Comparison of ENCODE assay signal across 8 mouse cellular contexts in the genomic region with DNA sequence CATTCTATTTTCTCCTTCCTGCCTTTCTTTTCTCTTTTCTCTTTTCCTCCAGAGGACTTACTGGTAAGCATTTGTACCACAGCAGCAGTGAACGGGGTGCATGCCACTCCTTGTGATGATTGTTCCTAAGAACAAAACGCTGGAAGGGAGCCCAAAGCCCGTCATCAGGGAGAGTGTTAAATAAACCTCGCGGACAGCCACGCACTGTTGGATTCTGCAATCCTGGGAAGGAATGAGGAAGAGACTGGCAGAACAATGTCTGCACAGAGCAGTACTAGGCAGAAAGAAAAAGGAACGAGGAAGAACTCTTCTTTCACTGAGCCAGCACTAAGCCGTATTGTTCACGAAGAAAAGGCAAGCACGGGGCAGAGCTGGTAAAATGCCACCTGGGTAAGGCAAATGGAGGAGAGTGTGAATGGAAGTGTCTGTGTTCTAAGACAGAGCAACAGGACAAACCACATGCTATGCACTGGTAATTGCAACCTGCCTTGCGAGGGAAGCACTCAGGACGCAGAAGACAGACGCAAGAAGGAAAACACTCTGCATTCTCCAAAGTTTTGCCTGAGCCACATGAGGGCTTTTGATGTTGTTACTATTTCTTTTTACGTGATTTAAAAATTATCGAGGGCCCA. TPM values are rescaled to one million over a fixed set of nuclear protein-coding genes. Genes with fewer than 3 reads are reported as not detected.
DNase-seq lines count a peak whose midpoint lies in the region; ATAC-seq and TF ChIP-seq lines count a peak whose summit lies in the region.

No protein-coding gene starts in this region.

- H3K9ac ChIP-seq in heart, embryonic 11.5 days (ENCODE audit: low read depth, low read length): no peak overlapping the region
- no peak overlapping the region for H3K9ac ChIP-seq in forebrain, embryonic 11.5 days (ENCODE audit: low read length)
- H3K9ac ChIP-seq in intestine, embryonic 15.5 days: no peak overlapping the region
- H3K9ac ChIP-seq in midbrain, postnatal 0 days (replicated peaks; ENCODE audit: low read length, poor library complexity, severe bottlenecking): no peak overlapping the region

- no peak for DNase-seq in heart, adult 9 months (ENCODE audit: low spot score in 2 of 2)
- no peak for DNase-seq in forebrain, embryonic 11.5 days (ENCODE audit: low spot score)
- DNase-seq in midbrain, postnatal 0 days (ENCODE audit: low spot score): peak; percentile 50
- DNase-seq in left cerebral cortex, adult 8-10 months (ENCODE audit: low spot score in 2 of 2): no peak
- DNase-seq in right cerebral cortex, adult 2 months (ENCODE audit: low spot score in 2 of 2): no peak

- ATAC-seq in heart, embryonic 11.5 days (replicated peaks; ENCODE audit: insufficient number of reproducible peaks, low FRiP score, low TSS enrichment): no peak
- ATAC-seq in forebrain, embryonic 11.5 days (replicated peaks; ENCODE audit: low FRiP score): no peak
- peak; percentile 81 for ATAC-seq in intestine, embryonic 15.5 days
- ATAC-seq in midbrain, postnatal 0 days (ENCODE audit: low FRiP score): no peak
- no peak for ATAC-seq in megakaryocyte, adult 5-6 weeks (ENCODE audit: poor library complexity, severe bottlenecking)

- no peaks in the 10 kb centered on the region; the same call in 1 of the 2 replicates for H3K4me1 ChIP-seq in heart, embryonic 11.5 days (ENCODE audit: control insufficient read depth, insufficient read depth, low read length)
- no peaks in the 10 kb centered on the region for H3K4me1 ChIP-seq in forebrain, embryonic 11.5 days (replicated peaks; ENCODE audit: control insufficient read depth, insufficient read depth, low read length)
- H3K4me1 ChIP-seq in intestine, embryonic 15.5 days (replicated peaks): 0 out of 2 replicates have a peak, but pooled peaks cover 2% of the 10 kb centered on the region
- H3K4me1 ChIP-seq in midbrain, postnatal 0 days (ENCODE audit: insufficient read depth, low read length): peaks cover 3% of the 10 kb centered on the region; the same call in 1 of the 2 replicates

- 50% methylated on average over 15 of the region's 15 CpGs for WGBS in heart, embryonic 11.5 days (ENCODE audit: insufficient replicate concordance)
- WGBS in forebrain, embryonic 11.5 days: 25% methylated on average over 15 of the region's 15 CpGs
- WGBS in intestine, embryonic 15.5 days: 35% methylated on average over 15 of the region's 15 CpGs
- WGBS in midbrain, postnatal 0 days: 19% methylated on average over 15 of the region's 15 CpGs

- TF ChIP-seq CTCF in midbrain, postnatal 0 days (IDR thresholded peaks at IDR 0.05): no peak

- no peaks in the 10 kb centered on the region for H3K9me3 ChIP-seq in heart, embryonic 11.5 days (replicated peaks; ENCODE audit: control insufficient read depth, low read length)
- no peaks in the 10 kb centered on the region for H3K9me3 ChIP-seq in forebrain, embryonic 11.5 days (ENCODE audit: control insufficient read depth, low read length)
- H3K9me3 ChIP-seq in intestine, embryonic 15.5 days: no peaks in the 10 kb centered on the region
- H3K9me3 ChIP-seq in midbrain, postnatal 0 days (ENCODE audit: low read length): no peaks in the 10 kb centered on the region

- H3K4me3 ChIP-seq in heart, embryonic 11.5 days (ENCODE audit: low read depth, low read length): no peak overlapping the region
- H3K4me3 ChIP-seq in forebrain, embryonic 11.5 days (ENCODE audit: low read depth, low read length): no peak overlapping the region
- H3K4me3 ChIP-seq in intestine, embryonic 15.5 days (replicated peaks): no peak overlapping the region
- H3K4me3 ChIP-seq in midbrain, postnatal 0 days (ENCODE audit: low read depth, low read length): no peak overlapping the region

- 0 out of 2 replicates have a peak overlapping the region, but pooled peaks have one; percentile 46 for H3K27ac ChIP-seq in heart, embryonic 11.5 days (ENCODE audit: low read depth, low read length)
- no peak overlapping the region for H3K27ac ChIP-seq in forebrain, embryonic 11.5 days (ENCODE audit: low read depth, low read length)
- H3K27ac ChIP-seq in intestine, embryonic 15.5 days: no peak overlapping the region
- H3K27ac ChIP-seq in midbrain, postnatal 0 days (ENCODE audit: low read depth, low read length): no peak overlapping the region

- H3K27me3 ChIP-seq in heart, embryonic 11.5 days (ENCODE audit: control insufficient read depth, insufficient read depth, low read length): no peaks in the 10 kb centered on the region
- H3K27me3 ChIP-seq in forebrain, embryonic 11.5 days (ENCODE audit: control insufficient read depth, insufficient read depth, low read length): no peaks in the 10 kb centered on the region
- H3K27me3 ChIP-seq in intestine, embryonic 15.5 days (replicated peaks): no peaks in the 10 kb centered on the region
- H3K27me3 ChIP-seq in midbrain, postnatal 0 days (ENCODE audit: insufficient read depth, low read length): no peaks in the 10 kb centered on the region

- H3K4me2 ChIP-seq in heart, embryonic 11.5 days: peak overlapping the region; percentile 49
- H3K4me2 ChIP-seq in forebrain, embryonic 11.5 days (ENCODE audit: low read depth, low read length, severe bottlenecking): peak overlapping the region; percentile 28; the same call in 1 of the 2 replicates
- H3K4me2 ChIP-seq in intestine, embryonic 15.5 days (replicated peaks): peak overlapping the region; percentile 33
- peak overlapping the region; percentile 39 for H3K4me2 ChIP-seq in midbrain, postnatal 0 days (ENCODE audit: low read depth, low read length, poor library complexity, severe bottlenecking)

- no peaks in the 10 kb centered on the region for H3K36me3 ChIP-seq in heart, embryonic 11.5 days (ENCODE audit: control insufficient read depth, insufficient read depth, low read length)
- no peaks in the 10 kb centered on the region for H3K36me3 ChIP-seq in forebrain, embryonic 11.5 days (ENCODE audit: control insufficient read depth, insufficient read depth, low read length)
- H3K36me3 ChIP-seq in intestine, embryonic 15.5 days: no peaks in the 10 kb centered on the region
- no peaks in the 10 kb centered on the region for H3K36me3 ChIP-seq in midbrain, postnatal 0 days (ENCODE audit: insufficient read depth, low read length)

RNA-seq across cellular contexts. Expression of a gene that starts 7.0 kb away (rescaled TPM):
- 0.93 and 1.5 TPM in 2 replicates for polyA plus RNA-seq in heart, embryonic 11.5 days (2014; fragmentation: Nextera tagmentation; extraction: Ambion mirVana)
- polyA plus RNA-seq in forebrain, embryonic 11.5 days (2014; fragmentation: Nextera tagmentation; extraction: Ambion mirVana): 0.71 and 0.98 TPM in 2 replicates
- polyA plus RNA-seq in intestine, embryonic 15.5 days (2015; fragmentation: Nextera tagmentation; extraction: Ambion mirVana): 0.74 and 0.97 TPM in 2 replicates
- 85.3 and 87.3 TPM in 2 replicates for total RNA-seq in midbrain, postnatal 0 days (2014; rRNA removed)
- polyA plus RNA-seq in midbrain, postnatal 0 days (2015; fragmentation: Nextera tagmentation; extraction: Ambion mirVana): 50.6 and 51.7 TPM in 2 replicates
- total RNA-seq in left cerebral cortex, adult 8-10 months (2022): 100 to 1,000 TPM in 1 of 4 experiments, 10 to 100 TPM in 3; 98.1 to 102 (median 98.6) TPM
- not detected in 2 replicates for total RNA-seq in megakaryocyte, adult 5-6 weeks (2015)
- total RNA-seq in megakaryocyte, adult 5-6 weeks (2017): not detected in 2 replicates

Comparison
In these comparisons a context has a peak if more than half of its experiments do, and no peak if none do; other contexts are left out.
1. RNA of a gene that starts 7.0 kb away (polyA plus RNA-seq): 50.6 to 51.7 TPM in midbrain, postnatal 0 days; 0.71 to 0.98 TPM in forebrain, embryonic 11.5 days, 0.74 to 0.97 TPM in intestine, embryonic 15.5 days and 0.93 to 1.5 TPM in heart, embryonic 11.5 days; every median in the first group is over 10 times any median in the second.
2. Peak in every context shown above with its lines, with median percentiles within 50 percentile points of each other: H3K4me2 ChIP-seq.